Mouse (Mus musculus): ENCODE measurements around the gene Zfp3.

The Zfp3 gene

DNA sequence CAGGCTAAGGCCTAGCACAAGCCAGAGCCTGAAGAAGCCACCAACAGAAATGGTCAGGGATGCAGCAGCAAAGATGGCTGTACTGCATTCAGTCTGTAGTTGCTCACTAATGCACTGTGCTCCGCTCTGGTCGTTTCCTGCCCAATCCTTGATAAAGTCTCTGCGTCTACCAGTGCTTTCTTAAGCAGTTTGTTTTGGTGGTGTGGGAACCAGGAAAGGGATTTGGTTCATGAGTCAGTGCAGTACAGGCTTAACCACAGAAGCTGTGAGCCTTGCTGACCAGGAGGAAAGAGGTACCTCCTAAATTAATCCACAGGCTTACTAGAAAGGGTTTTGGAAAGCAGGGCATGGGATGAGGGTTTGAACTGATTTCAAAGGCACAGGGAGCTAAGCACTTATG lies 44.1 kb downstream of the Zfp3 start:
- no peak for DNase-seq (ENCODE audit: low spot score)

DNA sequence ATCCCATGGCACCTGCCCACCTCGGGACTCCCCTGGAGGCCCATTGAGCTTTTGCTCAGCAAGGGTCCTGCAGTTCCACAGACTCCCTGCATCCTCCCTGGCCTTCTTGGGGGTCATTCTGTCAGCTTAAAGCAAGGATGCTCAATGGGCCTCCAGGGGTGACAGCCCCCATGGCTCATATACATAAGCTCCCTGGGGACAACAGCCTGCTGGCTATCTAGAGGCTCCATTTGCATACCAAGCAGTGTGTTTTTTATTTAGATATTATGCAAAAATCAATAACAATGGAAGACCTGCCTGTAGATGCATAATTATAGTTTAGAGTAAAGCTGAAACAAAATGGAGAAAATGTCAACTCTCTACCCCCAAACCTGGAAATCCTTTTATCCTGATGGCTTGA lies 45.0 kb downstream of the Zfp3 start:
- DNase-seq (ENCODE audit: low spot score), result no peak

DNA sequence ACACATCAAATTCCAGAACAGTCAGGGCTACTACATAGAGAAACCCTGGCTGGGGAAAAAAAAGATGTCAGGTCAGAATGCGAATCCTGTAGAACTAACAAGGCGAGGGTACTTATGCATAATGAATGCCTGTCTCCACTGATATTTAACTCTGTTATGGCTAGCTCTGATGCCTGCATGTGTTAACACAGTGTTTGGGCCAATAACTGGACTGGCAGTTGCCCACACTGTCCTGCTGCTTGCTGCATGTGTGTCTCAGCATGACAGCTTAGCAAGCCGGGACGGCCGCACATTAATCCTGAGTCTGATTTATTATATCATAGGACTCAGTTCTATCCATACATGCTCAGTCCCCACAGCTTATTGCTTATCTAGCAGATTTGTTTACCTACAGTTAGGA lies 47.0 kb downstream of the Zfp3 start:
- no peak for DNase-seq (ENCODE audit: low spot score)

DNA sequence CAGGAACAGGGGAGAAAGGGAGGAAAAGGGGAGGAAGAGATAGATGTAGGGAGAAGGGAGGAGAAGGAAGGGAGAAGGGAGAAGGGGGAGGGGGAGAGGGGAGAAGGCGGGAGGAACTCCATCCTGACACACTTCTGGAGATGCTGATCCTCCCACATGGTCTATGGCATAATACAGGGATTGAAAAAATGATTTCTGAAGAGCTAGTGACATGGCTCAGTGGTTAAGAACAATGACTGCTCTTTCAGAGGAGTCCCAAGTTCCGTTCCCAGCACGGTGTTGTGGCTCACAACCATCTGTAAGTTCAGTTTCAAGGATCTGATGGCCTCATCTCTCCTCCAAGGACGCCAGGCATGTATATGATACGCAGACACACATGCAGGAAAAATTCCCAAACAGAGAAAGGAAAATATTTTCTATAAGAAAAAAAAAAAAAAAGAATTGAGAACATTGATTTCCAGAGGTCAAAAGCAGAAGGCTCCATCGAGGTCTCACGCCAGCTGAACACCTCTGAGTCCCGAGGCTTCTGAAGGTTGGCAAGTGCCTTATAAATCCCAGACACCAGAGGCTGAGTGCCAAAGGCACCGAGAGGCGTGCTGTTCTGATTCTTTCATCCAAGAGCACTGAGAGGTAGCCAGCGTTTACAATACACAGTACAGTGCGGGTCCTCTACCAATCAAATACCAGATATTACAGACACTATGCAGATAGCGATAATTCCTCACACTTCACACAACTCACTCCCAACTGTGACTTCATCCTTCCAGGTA lies 47.6 kb downstream of the Zfp3 start:
- DNase-seq (ENCODE audit: low spot score), result no peak

DNA sequence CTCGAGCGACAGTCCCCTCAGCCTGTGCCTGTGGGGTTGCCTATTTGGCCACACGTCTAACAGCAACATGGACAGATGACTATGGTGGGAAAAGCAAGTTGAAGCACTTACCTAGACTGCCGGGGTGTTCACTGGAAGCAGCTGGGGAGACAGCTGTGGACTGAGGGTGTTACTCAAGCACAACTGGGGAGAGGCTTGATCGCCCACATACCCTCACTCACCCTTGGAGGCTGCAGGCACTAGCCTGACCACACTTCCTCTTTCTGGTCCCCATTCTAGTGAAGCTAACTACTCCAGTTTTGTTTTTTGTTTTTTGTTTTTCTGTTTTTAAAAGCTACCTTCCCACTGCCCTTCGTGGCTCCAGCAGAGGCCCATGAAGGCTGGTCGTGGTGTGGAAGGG lies 48.4 kb downstream of the Zfp3 start, which contains the start of gene Scimp:
Gene Scimp, minus strand, starts transcription at position 222 of the 400 bp plus-strand sequence.
- no peak for DNase-seq (ENCODE audit: low spot score)

DNA sequence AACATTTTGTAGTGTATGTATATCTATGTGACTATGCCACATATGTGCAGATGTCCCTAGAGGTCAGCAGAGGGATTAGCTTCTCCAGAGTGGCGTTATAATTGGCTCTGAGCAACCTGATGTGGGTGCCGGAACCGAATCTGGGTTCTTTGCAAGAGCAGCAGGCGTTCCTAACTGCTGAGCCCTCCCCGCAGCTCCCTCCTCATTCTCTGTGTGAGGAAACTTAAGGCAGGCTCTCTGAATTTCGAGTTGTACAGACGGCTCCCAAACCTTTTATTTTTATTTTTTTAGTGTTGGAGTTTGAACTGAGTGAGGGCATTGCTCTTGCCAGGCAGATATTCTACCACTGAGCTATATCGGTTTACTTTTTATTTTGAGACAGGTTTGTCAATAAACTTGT lies 51.1 kb downstream of the Zfp3 start:
- no peak for DNase-seq (ENCODE audit: low spot score)

DNA sequence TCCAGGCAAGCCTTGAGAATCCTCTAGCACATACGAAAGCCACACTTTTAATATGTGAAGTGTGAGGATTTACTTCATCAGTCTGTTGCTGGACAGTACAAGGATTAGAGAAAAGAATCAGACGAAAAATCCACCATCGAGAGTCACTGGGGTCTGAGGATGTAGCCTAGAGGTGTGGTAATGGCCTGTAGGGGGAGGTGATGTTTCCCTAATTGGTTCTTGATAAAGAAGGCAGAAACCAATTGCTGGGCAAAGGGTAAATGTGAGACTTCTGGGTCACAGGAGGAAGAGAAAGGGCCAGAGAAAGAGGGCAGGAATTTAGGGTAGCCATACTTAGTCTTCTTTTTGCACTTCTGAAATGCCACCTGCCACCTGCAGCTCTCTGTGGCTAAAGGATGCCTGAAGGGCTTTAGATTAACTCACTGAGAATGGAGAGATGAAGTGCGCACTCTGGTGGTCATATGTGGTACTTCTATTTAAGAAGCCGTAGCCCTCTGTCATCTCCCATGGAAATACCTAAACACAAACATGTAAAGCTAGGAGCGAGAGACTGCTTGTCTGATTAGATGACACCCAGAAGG lies 51.6 kb downstream of the Zfp3 start:
- peak; percentile 67 for DNase-seq (ENCODE audit: low spot score)

DNA sequence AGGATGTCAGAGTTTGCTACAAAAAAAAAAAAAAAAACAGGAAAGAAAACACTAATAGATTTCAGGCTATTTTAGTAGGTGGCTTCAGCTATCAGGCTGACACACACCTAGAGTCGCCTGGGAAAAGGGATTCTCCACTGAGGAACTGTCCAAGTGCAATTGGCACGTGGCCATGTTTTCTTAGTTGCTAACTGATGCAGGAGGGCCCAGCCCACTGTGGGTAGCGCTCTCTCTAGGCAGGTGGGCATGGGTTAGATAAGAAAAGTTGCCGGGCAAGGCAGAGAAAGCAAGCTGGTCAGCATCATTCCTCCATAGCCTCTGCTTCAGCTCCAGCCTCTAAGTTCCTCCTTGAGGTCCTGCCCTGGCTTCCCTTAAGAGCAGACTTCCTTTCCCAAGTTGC lies 52.8 kb downstream of the Zfp3 start:
- peak; percentile 59 for DNase-seq (ENCODE audit: low spot score)

DNA sequence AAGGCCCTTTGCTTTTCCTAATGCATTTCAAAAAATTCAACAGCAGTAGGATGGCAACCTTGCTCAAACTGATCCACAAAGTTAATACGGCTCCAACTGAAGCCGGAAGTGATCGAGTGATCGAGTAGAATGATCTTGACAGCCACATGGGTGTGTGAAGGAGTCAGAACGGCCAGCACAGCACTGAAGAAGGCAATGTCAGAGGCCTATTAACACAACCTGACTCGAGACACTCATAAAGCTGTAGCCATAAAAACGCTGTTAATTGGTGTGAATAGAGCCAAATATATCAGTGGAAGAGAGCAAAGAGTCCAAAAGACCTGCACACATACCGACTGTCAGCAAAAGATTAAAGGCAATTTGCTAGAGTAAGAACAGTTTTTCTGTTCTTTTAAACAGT lies 56.1 kb downstream of the Zfp3 start:
- no peak for DNase-seq (ENCODE audit: low spot score)

DNA sequence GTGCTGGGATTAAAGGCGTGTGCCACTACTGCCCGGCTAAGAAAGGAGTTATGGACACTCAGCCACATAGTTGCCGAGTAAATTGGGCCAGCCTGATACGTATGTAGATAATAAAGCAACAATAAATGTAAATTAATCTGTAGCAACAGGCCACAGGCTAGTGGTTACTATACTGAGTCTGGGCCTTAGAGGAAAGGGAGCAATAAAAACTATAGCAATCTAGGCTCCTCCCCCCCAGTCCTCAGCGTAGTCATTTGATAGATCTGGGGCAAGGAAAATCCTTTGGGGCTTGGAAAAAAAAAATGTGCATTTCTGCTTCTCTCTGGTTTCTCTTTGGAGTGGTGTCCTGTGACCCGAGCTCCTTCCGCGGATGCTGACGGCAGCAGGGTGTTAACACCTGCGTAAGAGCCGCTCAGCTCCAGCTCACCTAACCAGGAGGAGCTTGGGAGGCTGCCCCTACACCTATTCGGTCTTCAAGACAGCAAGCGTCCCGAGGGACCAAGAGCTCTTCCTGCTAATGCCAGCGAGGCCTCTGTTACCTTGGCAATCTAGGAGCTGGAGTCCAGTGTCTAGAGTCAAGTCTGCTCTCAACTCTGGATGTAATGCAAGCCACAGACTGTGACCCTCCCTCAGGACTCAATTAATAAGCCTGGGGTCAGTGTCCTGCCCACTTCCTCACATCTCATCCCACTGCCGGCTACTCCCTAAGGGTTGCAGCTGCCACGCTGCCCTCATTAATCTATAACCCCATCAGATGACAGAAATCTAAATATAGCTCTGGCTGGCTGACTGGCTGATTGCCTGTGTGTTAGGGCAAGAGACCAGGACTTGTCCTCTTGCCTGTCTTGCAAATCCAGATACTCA lies 58.0 kb downstream of the Zfp3 start:
- DNase-seq (ENCODE audit: low spot score), result no peak

Data from testis, postnatal 10 days (tissue).